Mouse (Mus musculus) midbrain, embryonic 12.5 days (tissue): Measurements from ENCODE around the gene Upb1. TPM values are rescaled to one million over a fixed set of nuclear protein-coding genes. Genes with fewer than 3 reads are reported as not detected.
"Not testable (repeated sequence)": the region's sequence is repeated elsewhere in the genome, so short reads cannot be mapped to it uniquely, and the experiment has no call there.

Source experiments
- ATAC-seq: fragments of 200-750 bp; cut with Nextera tagmentation; 2 replicates; pipeline ENCODE4 v1.8.0; 2017; ENCODE audit warnings: low read depth, moderate TSS enrichment, moderate library complexity; ENCODE audit not compliant: low FRiP score
- H3K27ac ChIP-seq: fragments of 300-500 bp; sonication (generic); replicated peaks from 2 replicates; pipeline ENCODE4 v1.5.1; 2016; ENCODE audit warnings: mild to moderate bottlenecking
- H3K27me3 ChIP-seq: fragments of 300-500 bp; sonication (generic); 2 replicates; pipeline ENCODE4 v1.6.1; 2016; ENCODE audit warnings: mild to moderate bottlenecking
- H3K36me3 ChIP-seq: fragments of 300-500 bp; sonication (generic); 2 replicates; pipeline ENCODE4 v1.6.1; 2016
- H3K4me1 ChIP-seq: fragments of 300-500 bp; sonication (generic); 2 replicates; pipeline ENCODE4 v1.6.1; 2016
- H3K4me2 ChIP-seq: fragments of 300-500 bp; sonication (generic); replicated peaks from 2 replicates; pipeline ENCODE4 v1.6.1; 2016; ENCODE audit warnings: mild to moderate bottlenecking, moderate library complexity
- H3K4me3 ChIP-seq: fragments of 300-500 bp; sonication (generic); 2 replicates; pipeline ENCODE4 v1.5.1; 2016; ENCODE audit warnings: mild to moderate bottlenecking
- H3K9ac ChIP-seq: fragments of 300-500 bp; sonication (generic); replicated peaks from 2 replicates; pipeline ENCODE4 v1.6.1; 2016; ENCODE audit warnings: mild to moderate bottlenecking, moderate library complexity
- H3K9me3 ChIP-seq: fragments of 300-500 bp; sonication (generic); 2 replicates; pipeline ENCODE4 v1.6.1; 2016; ENCODE audit warnings: mild to moderate bottlenecking
- WGBS: fragments of 180-500 bp; shearing (Covaris S2); methylation state at CpG from one replicate; pipeline ENCODE4 v1.1.7; 2016; 5-methylcytosine and 5-hydroxymethylcytosine counted together
- polyA plus RNA-seq: library from polyadenylated mRNA; unstranded; fragments of >200 nt; fragmentation: Nextera tagmentation; extraction: Ambion mirVana; gene quantifications from 2 replicates; pipeline ENCODE4 v1.2.1, GENCODE M21; 2016

The Upb1 gene
- polyA plus RNA-seq, 1 experiment from 2014 or later: 0.26 TPM

- Histone ChIP-seq H3K4me3 (no peak overlapping the region), H3K4me2 (no peak overlapping the region), H3K36me3 (no peaks in the 10 kb centered on the region), H3K9ac (no peak overlapping the region), H3K9me3 (no peaks in the 10 kb centered on the region), H3K4me1 (no peaks in the 10 kb centered on the region), H3K27me3 (no peaks in the 10 kb centered on the region), H3K27ac (no peak overlapping the region)
- WGBS: 78% methylated on average over 6 of the region's 6 CpGs
- ATAC-seq: no peak
Measured at GRCm38 (mm10) chr10:75465781-75466550, 65.1 kb downstream of the Upb1 start.

GRCm38 (mm10) chr10:75473411-75473810, 72.5 kb downstream of the Upb1 start:
- ATAC-seq: no peak
- H3K27me3 ChIP-seq: no peaks in the 10 kb centered on the region
- 78% methylated on average over 8 of the region's 8 CpGs for WGBS
- 0 out of 2 replicates have a peak, but pooled peaks cover 6% of the 10 kb centered on the region for H3K4me1 ChIP-seq
- H3K36me3 ChIP-seq: no peaks in the 10 kb centered on the region
- no peak overlapping the region for H3K27ac ChIP-seq
- H3K4me3 ChIP-seq: no peak overlapping the region
- no peaks in the 10 kb centered on the region for H3K9me3 ChIP-seq
- no peak overlapping the region for H3K4me2 ChIP-seq
- H3K9ac ChIP-seq: no peak overlapping the region

GRCm38 (mm10) chr10:75474571-75474970, 73.7 kb downstream of the Upb1 start:
- no peak for ATAC-seq
- Histone ChIP-seq H3K9me3 (no peaks in the 10 kb centered on the region), H3K36me3 (no peaks in the 10 kb centered on the region), H3K4me1 (0 out of 2 replicates have a peak, but pooled peaks cover 6% of the 10 kb centered on the region), H3K4me3 (no peak overlapping the region), H3K4me2 (no peak overlapping the region), H3K27ac (no peak overlapping the region), H3K27me3 (no peaks in the 10 kb centered on the region), H3K9ac (no peak overlapping the region)
- WGBS: 41% methylated on average over 5 of the region's 5 CpGs

- not testable (repeated sequence) for H3K9me3 ChIP-seq, H3K4me2 ChIP-seq, H3K36me3 ChIP-seq, H3K4me1 ChIP-seq, ATAC-seq, H3K4me3 ChIP-seq, H3K27me3 ChIP-seq, H3K27ac ChIP-seq, H3K9ac ChIP-seq
- 22% methylated on average over 5 of the region's 6 CpGs for WGBS
Measured at GRCm38 (mm10) chr10:75475139-75475850, 74.4 kb downstream of the Upb1 start.

- 85% methylated on average over 9 of the region's 9 CpGs for WGBS
- H3K4me3 ChIP-seq: no peak overlapping the region
Measured at GRCm38 (mm10) chr10:75477034-75477433, 76.1 kb downstream of the Upb1 start.

GRCm38 (mm10) chr10:75479955-75480354, 79.0 kb downstream of the Upb1 start:
- no peak overlapping the region for H3K9ac ChIP-seq
- H3K9me3 ChIP-seq: no peaks in the 10 kb centered on the region
- no peak overlapping the region for H3K4me2 ChIP-seq
- WGBS: 84% methylated on average over 2 of the region's 2 CpGs
- no peak overlapping the region for H3K27ac ChIP-seq
- H3K4me3 ChIP-seq: no peak overlapping the region
- H3K36me3 ChIP-seq: no peaks in the 10 kb centered on the region
- no peaks in the 10 kb centered on the region for H3K27me3 ChIP-seq
- 0 out of 2 replicates have a peak, but pooled peaks cover 2% of the 10 kb centered on the region for H3K4me1 ChIP-seq
- ATAC-seq: no peak

More at GRCm38 (mm10) chr10:75477034-75477433, 76.1 kb downstream of the Upb1 start:
- H3K27me3 ChIP-seq: no peaks in the 10 kb centered on the region
- no peak overlapping the region for H3K4me2 ChIP-seq
- H3K9ac ChIP-seq: no peak overlapping the region
- no peak overlapping the region for H3K27ac ChIP-seq
- H3K36me3 ChIP-seq: no peaks in the 10 kb centered on the region
- H3K4me1 ChIP-seq: 0 out of 2 replicates have a peak, but pooled peaks cover 6% of the 10 kb centered on the region
- no peaks in the 10 kb centered on the region for H3K9me3 ChIP-seq
- ATAC-seq: no peak

- no peaks in the 10 kb centered on the region for H3K36me3 ChIP-seq
Measured at GRCm38 (mm10) chr10:75481703-75482102, 80.8 kb downstream of the Upb1 start.

GRCm38 (mm10) chr10:75482271-75482670, 81.4 kb downstream of the Upb1 start:
- Histone ChIP-seq H3K9ac (no peak overlapping the region), H3K4me2 (no peak overlapping the region), H3K4me1 (no peaks in the 10 kb centered on the region), H3K27me3 (no peaks in the 10 kb centered on the region), H3K9me3 (no peaks in the 10 kb centered on the region), H3K27ac (no peak overlapping the region), H3K36me3 (no peaks in the 10 kb centered on the region), H3K4me3 (no peak overlapping the region)
- 90% methylated on average over 5 of the region's 5 CpGs for WGBS
- ATAC-seq: no peak

More at GRCm38 (mm10) chr10:75481703-75482102, 80.8 kb downstream of the Upb1 start:
- Histone ChIP-seq H3K27ac (no peak overlapping the region), H3K27me3 (no peaks in the 10 kb centered on the region), H3K4me1 (no peaks in the 10 kb centered on the region), H3K9me3 (no peaks in the 10 kb centered on the region), H3K9ac (no peak overlapping the region), H3K4me3 (no peak overlapping the region), H3K4me2 (no peak overlapping the region)
- ATAC-seq: no peak
- 87% methylated on average over 4 of the region's 4 CpGs for WGBS

GRCm38 (mm10) chr10:75482919-75483483, 82.1 kb downstream of the Upb1 start:
- H3K36me3 ChIP-seq: no peaks in the 10 kb centered on the region
- H3K4me1 ChIP-seq: no peaks in the 10 kb centered on the region
- H3K27me3 ChIP-seq: no peaks in the 10 kb centered on the region
- 83% methylated on average over 11 of the region's 11 CpGs for WGBS
- no peak overlapping the region for H3K9ac ChIP-seq
- H3K4me2 ChIP-seq: no peak overlapping the region
- no peak overlapping the region for H3K27ac ChIP-seq
- H3K9me3 ChIP-seq: no peaks in the 10 kb centered on the region
- no peak for ATAC-seq
- no peak overlapping the region for H3K4me3 ChIP-seq

- H3K9ac ChIP-seq: no peak overlapping the region
- H3K36me3 ChIP-seq: no peaks in the 10 kb centered on the region
- no peak for ATAC-seq
- 88% methylated on average over 6 of the region's 6 CpGs for WGBS
- H3K27me3 ChIP-seq: no peaks in the 10 kb centered on the region
- no peak overlapping the region for H3K27ac ChIP-seq
- no peaks in the 10 kb centered on the region for H3K4me1 ChIP-seq
- H3K4me2 ChIP-seq: no peak overlapping the region
- H3K9me3 ChIP-seq: no peaks in the 10 kb centered on the region
- no peak overlapping the region for H3K4me3 ChIP-seq
Measured at GRCm38 (mm10) chr10:75484066-75484465, 83.2 kb downstream of the Upb1 start.

- Histone ChIP-seq H3K9me3 (no peaks in the 10 kb centered on the region), H3K27ac (no peak overlapping the region), H3K27me3 (no peaks in the 10 kb centered on the region), H3K9ac (no peak overlapping the region), H3K4me2 (no peak overlapping the region), H3K36me3 (no peaks in the 10 kb centered on the region), H3K4me3 (no peak overlapping the region), H3K4me1 (no peaks in the 10 kb centered on the region)
- WGBS: 75% methylated on average over 6 of the region's 6 CpGs
- no peak for ATAC-seq
Measured at GRCm38 (mm10) chr10:75484767-75485166, 83.9 kb downstream of the Upb1 start.
